In the genomic region with DNA sequence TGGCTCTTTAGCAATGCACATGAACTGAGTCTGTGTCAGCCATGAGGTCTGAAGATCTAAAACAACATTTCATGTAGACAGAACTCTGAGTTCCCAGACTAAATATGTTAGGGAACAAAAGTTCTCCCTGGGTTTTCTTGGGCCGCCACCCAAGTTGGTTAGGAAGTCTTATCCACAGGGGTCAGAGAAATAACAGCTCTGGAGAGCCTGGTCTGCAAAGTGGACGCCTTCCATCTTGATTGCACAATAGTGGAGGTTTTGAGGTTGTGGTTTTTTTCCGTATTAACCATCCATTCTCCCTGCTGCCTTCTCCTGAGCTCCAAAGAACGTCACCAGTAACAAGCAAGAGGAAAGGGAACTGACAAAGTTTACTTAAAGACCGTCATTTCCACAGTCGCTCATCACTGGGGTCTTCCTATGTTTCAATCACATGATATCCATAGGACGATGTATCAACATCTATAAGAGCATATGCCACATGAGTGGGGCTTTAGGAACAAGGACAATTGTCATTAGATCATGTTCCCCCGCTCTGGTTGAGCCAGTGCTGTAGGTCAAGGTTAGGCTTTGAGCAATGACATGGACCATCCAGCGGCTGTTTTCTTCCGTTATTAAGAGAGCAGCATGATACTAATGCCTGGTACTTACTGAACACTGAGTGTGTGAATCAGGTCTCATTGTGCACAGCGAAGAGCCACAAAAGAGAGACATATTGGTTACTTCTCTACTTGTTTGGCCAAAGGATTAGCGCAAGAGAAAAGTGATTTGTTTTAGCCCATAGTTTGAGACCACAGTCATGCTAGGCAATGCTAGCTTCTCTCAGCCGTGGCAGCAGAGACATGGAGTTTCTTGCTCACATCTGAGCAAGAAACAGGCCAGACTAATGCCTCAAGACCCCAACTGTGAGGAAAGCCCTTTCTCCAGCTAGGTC, we compare ENCODE assay signal across 11 mouse cellular contexts.
DNase-seq lines count a peak whose midpoint lies in the region; ATAC-seq lines count a peak whose summit lies in the region.
"Had no signal": no experiment of that assay in that cellular context is flagged by ENCODE, and none has a peak within 500 bp of the region (broad histone marks: within the 10 kb centered on the region; RNA-seq: fewer than 3 reads in every experiment).

No protein-coding gene starts in this region.

- DNase-seq in right cerebral cortex, adult 18-20 months = peak; percentile 14
- DNase-seq in right cerebral cortex, postnatal 25 days = no peak
- DNase-seq in gastrocnemius, adult 8-10 months (ENCODE audit: low spot score in 2 of 2) = peak; percentile 29 to 44
- DNase-seq in kidney, postnatal 36 days = peak; percentile 56 to 73
- DNase-seq in urinary bladder, postnatal 36 days (ENCODE audit: low spot score in 2 of 2) = peak; percentile 14 to 77
- DNase-seq in spleen, postnatal 36 days (ENCODE audit: low spot score in 2 of 2) = no peak
- DNase-seq: cerebellum, adult 9-10 months; forebrain, postnatal 0 days; liver, embryonic 13.5 days had no signal

- H3K4me3 ChIP-seq in neural tube, embryonic 15.5 days (replicated peaks) = no peak overlapping the region
- no peak overlapping the region for H3K4me3 ChIP-seq in midbrain, embryonic 16.5 days (ENCODE audit: low read depth, low read length)
- H3K4me3 ChIP-seq: liver, embryonic 13.5 days had no signal

- H3K9me3 ChIP-seq in neural tube, embryonic 15.5 days (replicated peaks) = no peaks in the 10 kb centered on the region
- H3K9me3 ChIP-seq in midbrain, embryonic 16.5 days (replicated peaks; ENCODE audit: control insufficient read depth, low read length, poor library complexity, severe bottlenecking) = 0 out of 2 replicates have a peak, but pooled peaks cover 2% of the 10 kb centered on the region

- ATAC-seq in neural tube, embryonic 15.5 days (ENCODE audit: low FRiP score) = no peak
- ATAC-seq in midbrain, embryonic 16.5 days = no peak
- ATAC-seq: forebrain, postnatal 0 days had no signal

- WGBS in neural tube, embryonic 15.5 days = 90% methylated on average over 13 of the region's 13 CpGs
- 87% methylated on average over 13 of the region's 13 CpGs for WGBS in midbrain, embryonic 16.5 days

- H3K27ac ChIP-seq in neural tube, embryonic 15.5 days (replicated peaks) = no peak overlapping the region
- H3K27ac ChIP-seq in midbrain, embryonic 16.5 days (ENCODE audit: low read length) = no peak overlapping the region
- H3K27ac ChIP-seq: liver, embryonic 13.5 days had no signal

- no peaks in the 10 kb centered on the region for H3K4me1 ChIP-seq in neural tube, embryonic 15.5 days
- no peaks in the 10 kb centered on the region for H3K4me1 ChIP-seq in midbrain, embryonic 16.5 days (ENCODE audit: control insufficient read depth, insufficient read depth, low read length)
- H3K4me1 ChIP-seq: liver, embryonic 13.5 days had no signal

- H3K9ac ChIP-seq in neural tube, embryonic 15.5 days (replicated peaks) = no peak overlapping the region
- no peak overlapping the region for H3K9ac ChIP-seq in midbrain, embryonic 16.5 days (ENCODE audit: low read depth, low read length)
- H3K9ac ChIP-seq: forebrain, postnatal 0 days; liver, embryonic 13.5 days had no signal

- H3K36me3 ChIP-seq in neural tube, embryonic 15.5 days = no peaks in the 10 kb centered on the region
- H3K36me3 ChIP-seq in midbrain, embryonic 16.5 days (ENCODE audit: control insufficient read depth, insufficient read depth, low read length) = no peaks in the 10 kb centered on the region
- H3K36me3 ChIP-seq: liver, embryonic 13.5 days had no signal

- H3K4me2 ChIP-seq in neural tube, embryonic 15.5 days = no peak overlapping the region
- H3K4me2 ChIP-seq in midbrain, embryonic 16.5 days (ENCODE audit: low read length) = no peak overlapping the region
- H3K4me2 ChIP-seq: liver, embryonic 13.5 days had no signal

- no peaks in the 10 kb centered on the region for H3K27me3 ChIP-seq in neural tube, embryonic 15.5 days (replicated peaks)
- H3K27me3 ChIP-seq in midbrain, embryonic 16.5 days (ENCODE audit: control insufficient read depth, insufficient read depth, low read depth, low read length) = no peaks in the 10 kb centered on the region
- H3K27me3 ChIP-seq: liver, embryonic 13.5 days had no signal

Comparison
In these comparisons a context has a peak if more than half of its experiments do, and no peak if none do; other contexts are left out.
1. DNase-seq: peak in right cerebral cortex, adult 18-20 months (single experiment), gastrocnemius, adult 8-10 months (2 of 2), kidney, postnatal 36 days (2 of 2) and urinary bladder, postnatal 36 days (2 of 2); none in right cerebral cortex, postnatal 25 days (single experiment) and spleen, postnatal 36 days (0 of 2).